8 mouse cellular contexts compared by ENCODE assay signal in genomic region chr13:49213531-49213932, GRCm38 (mm10). TPM values are rescaled to one million over a fixed set of nuclear protein-coding genes. Genes with fewer than 3 reads are reported as not detected.
DNase-seq lines count a peak whose midpoint lies in the region.

No protein-coding gene starts in this region.

- peak; percentile 57 for DNase-seq in gastrocnemius, adult 18-20 months (ENCODE audit: low spot score)
- no peak for DNase-seq in gastrocnemius, postnatal 4 days (ENCODE audit: low spot score in 2 of 2)
- peak; percentile 46 for DNase-seq in thymus, postnatal 0 days (ENCODE audit: low spot score)
- DNase-seq in thymus, postnatal 36 days, result no peak
- DNase-seq in cerebellum, postnatal 25 days, result peak; percentile 74 to 79
- peak; percentile 70 for DNase-seq in induced T-regulatory cell, adult 2 months (ENCODE audit: low read depth)
- peak; percentile 63 for DNase-seq in skeletal muscle tissue, adult 2 months (ENCODE audit: low read depth, low spot score)
- no peak for DNase-seq in c-Kit-positive CD71-positive TER-119-positive erythroid progenitor cells, embryonic 14.5 days (ENCODE audit: low spot score)

RNA-seq across cellular contexts. Expression of gene Card19, which starts 2.3 kb away (rescaled TPM):
- total RNA-seq in gastrocnemius, adult 18-20 months (2021), result 100 to 1,000 TPM; 124 to 139 TPM
- 10 to 100 TPM; 54.5 to 62.9 TPM for total RNA-seq in gastrocnemius, postnatal 4 days (2021)
- polyA plus RNA-seq in thymus, postnatal 0 days (2015; fragmentation: Nextera tagmentation; extraction: Ambion mirVana), result 44.8 and 45.7 TPM in 2 replicates

RNA-seq across cellular contexts. Expression of gene Ninj1, which starts 26.2 kb away (rescaled TPM):
- 10 to 100 TPM; 17.3 to 23.8 TPM for total RNA-seq in gastrocnemius, adult 18-20 months (2021)
- total RNA-seq in gastrocnemius, postnatal 4 days (2021), result 10 to 100 TPM; 23.7 to 26.1 TPM
- 29.5 and 32.8 TPM in 2 replicates for polyA plus RNA-seq in thymus, postnatal 0 days (2015; fragmentation: Nextera tagmentation; extraction: Ambion mirVana)

RNA-seq across cellular contexts. Expression of gene Susd3, which starts 35.0 kb away (rescaled TPM):
- under 1 TPM in 1 of 2 experiments, not detected in 1; 0.24 TPM for total RNA-seq in gastrocnemius, adult 18-20 months (2021)
- 1 to 10 TPM in 1 of 2 experiments, under 1 TPM in 1; 0.61 to 1.5 TPM for total RNA-seq in gastrocnemius, postnatal 4 days (2021)
- polyA plus RNA-seq in thymus, postnatal 0 days (2015; fragmentation: Nextera tagmentation; extraction: Ambion mirVana), result 11.3 and 14.1 TPM in 2 replicates

Comparison
In these comparisons a context has a peak if more than half of its experiments do, and no peak if none do; other contexts are left out.
1. DNase-seq: peak in gastrocnemius, adult 18-20 months (single experiment), thymus, postnatal 0 days (single experiment), cerebellum, postnatal 25 days (2 of 2), induced T-regulatory cell, adult 2 months (single experiment) and skeletal muscle tissue, adult 2 months (single experiment); none in gastrocnemius, postnatal 4 days (0 of 2), thymus, postnatal 36 days (0 of 2) and c-Kit-positive CD71-positive TER-119-positive erythroid progenitor cells, embryonic 14.5 days (single experiment).